Mouse (Mus musculus) liver, adult 10 weeks (tissue): Measurements from ENCODE around the gene Htra3. TPM values are rescaled to one million over a fixed set of nuclear protein-coding genes. Genes with fewer than 3 reads are reported as not detected.

Source experiments
- polyA plus RNA-seq: library from polyadenylated mRNA; stranded (reverse); fragments of 350-450 nt; fragmentation: Illumina TruSeq; extraction: RNeasy Lipid Tissue Mini Kit (QIAGEN cat#74804); gene quantifications from one replicate; pipeline ENCODE4 v1.2.3, GENCODE M21; 2014; ENCODE audit warnings: low read depth, low replicate concordance

Gene Htra3
- polyA plus RNA-seq = not detected

GRCm38 (mm10) chr5:35679256-35680155 is at the start of gene Htra3:
TSS of gene Htra3 (minus strand) at chr5:35679782.

Other genes starting within 250 kb of the Htra3 start
- gene Cpz, start 154.1 kb downstream of the Htra3 start, polyA plus RNA-seq = not detected
- gene Trmt44, start 104.7 kb downstream of the Htra3 start, polyA plus RNA-seq = 0.42 TPM
- gene Acox3, start 96.7 kb downstream of the Htra3 start, polyA plus RNA-seq = 8.5 TPM
- gene Sh3tc1, start 60.2 kb upstream of the Htra3 start, polyA plus RNA-seq = 0.13 TPM
- 0.21 TPM for gene Ablim2, start 78.1 kb upstream of the Htra3 start, polyA plus RNA-seq
- 0.42 TPM for gene Afap1, start 213.5 kb upstream of the Htra3 start, polyA plus RNA-seq